ENCODE assay signal across 12 mouse cellular contexts in genomic region chr17:66357171-66358025, GRCm38 (mm10).
DNase-seq lines count a peak whose midpoint lies in the region; ATAC-seq and TF ChIP-seq lines count a peak whose summit lies in the region.
"Had no signal": no experiment of that assay in that cellular context is flagged by ENCODE, and none has a peak within 500 bp of the region (broad histone marks: within the 10 kb centered on the region; RNA-seq: fewer than 3 reads in every experiment).

No protein-coding gene starts in this region.

- H3K4me3 ChIP-seq in neural tube, embryonic 14.5 days (ENCODE audit: low read depth, low read length) = no peak overlapping the region
- H3K4me3 ChIP-seq in myocyte = no peak overlapping the region
- H3K4me3 ChIP-seq: limb, embryonic 13.5 days; midbrain, embryonic 15.5 days; neural tube, embryonic 15.5 days had no signal

- no peak overlapping the region for H3K9ac ChIP-seq in neural tube, embryonic 14.5 days (replicated peaks; ENCODE audit: low read depth, low read length)
- H3K9ac ChIP-seq: limb, embryonic 13.5 days; midbrain, embryonic 15.5 days; neural tube, embryonic 15.5 days had no signal

- 49% methylated on average over 9 of the region's 9 CpGs for WGBS in neural tube, embryonic 14.5 days

- no peaks in the 10 kb centered on the region for H3K79me2 ChIP-seq in myocyte (ENCODE audit: control insufficient read depth, insufficient read depth)

- ATAC-seq in neural tube, embryonic 14.5 days (ENCODE audit: low read depth) = no peak
- ATAC-seq in granulocyte monocyte progenitor cell, adult 5-6 weeks (replicated peaks; ENCODE audit: poor library complexity, severe bottlenecking) = no peak

- no peak overlapping the region for H3K4me2 ChIP-seq in neural tube, embryonic 14.5 days (ENCODE audit: low read depth, low read length)
- peak overlapping the region; percentile 56 for H3K4me2 ChIP-seq in myocyte (ENCODE audit: low read depth)
- H3K4me2 ChIP-seq: heart, embryonic 11.5 days; limb, embryonic 13.5 days; midbrain, embryonic 15.5 days; neural tube, embryonic 15.5 days had no signal

- 0 out of 2 replicates have a peak, but pooled peaks cover 2% of the 10 kb centered on the region for H3K4me1 ChIP-seq in neural tube, embryonic 14.5 days (ENCODE audit: control insufficient read depth, insufficient read depth, low read length)
- H3K4me1 ChIP-seq: midbrain, embryonic 15.5 days had no signal

- peaks cover 13% of the 10 kb centered on the region; the same call in 1 of the 2 replicates for H3K36me3 ChIP-seq in neural tube, embryonic 14.5 days (ENCODE audit: control insufficient read depth, insufficient read depth, low read length)
- H3K36me3 ChIP-seq in myocyte (ENCODE audit: control insufficient read depth, insufficient read depth) = peaks cover 7% of the 10 kb centered on the region

- 0 out of 2 replicates have a peak overlapping the region, but pooled peaks have one; percentile 10 for H3K27ac ChIP-seq in neural tube, embryonic 14.5 days (ENCODE audit: low read depth, low read length)
- H3K27ac ChIP-seq: limb, embryonic 13.5 days; midbrain, embryonic 15.5 days; neural tube, embryonic 15.5 days had no signal

- DNase-seq in cerebellum, adult 11-12 months = peak; percentile 67
- no peak for DNase-seq in cerebellum, postnatal 4 days (ENCODE audit: low spot score in 2 of 2)
- peak; percentile 49 for DNase-seq in kidney, postnatal 10 days
- DNase-seq in kidney, postnatal 25 days = no peak
- no peak for DNase-seq in neural tube, embryonic 10.5 days (ENCODE audit: extremely low spot score, low spot score)

- no peaks in the 10 kb centered on the region for H3K27me3 ChIP-seq in neural tube, embryonic 14.5 days (ENCODE audit: control insufficient read depth, insufficient read depth, low read length)
- H3K27me3 ChIP-seq in myocyte (ENCODE audit: control insufficient read depth, insufficient read depth, insufficient read length) = no peaks in the 10 kb centered on the region
- H3K27me3 ChIP-seq: limb, embryonic 13.5 days; midbrain, embryonic 15.5 days; neural tube, embryonic 15.5 days had no signal

- H3ac ChIP-seq in myocyte (ENCODE audit: control insufficient read depth, insufficient read length) = no peak overlapping the region

- H3K9me3 ChIP-seq in neural tube, embryonic 14.5 days (ENCODE audit: control insufficient read depth, low read length) = no peaks in the 10 kb centered on the region
- H3K9me3 ChIP-seq: limb, embryonic 13.5 days; midbrain, embryonic 15.5 days; neural tube, embryonic 15.5 days had no signal

- TF ChIP-seq POLR2A in myocyte (IDR thresholded peaks at IDR 0.05; ENCODE audit: insufficient read length, low read depth) = no peak

TF ChIP-seq in myocyte, 11 proteins besides CTCF, POLR2A, EP300 and RAD21:
- no peak for TF ChIP-seq CEBPB (IDR thresholded peaks at IDR 0.05; ENCODE audit: insufficient read depth, poor library complexity, severe bottlenecking)
- TF ChIP-seq E2F4 (IDR thresholded peaks at IDR 0.05; ENCODE audit: insufficient read depth) = no peak
- TF ChIP-seq MYOD1 (IDR thresholded peaks at IDR 0.05; ENCODE audit: control insufficient read depth in 1 of 3, insufficient read length in 2 of 3, low read depth in 2 of 3) = no peak
TF ChIP-seq in myocyte: peak in this region for 0.

Comparison
In these comparisons a context has a peak if more than half of its experiments do, and no peak if none do; other contexts are left out.
1. DNase-seq: peak in cerebellum, adult 11-12 months (single experiment) and kidney, postnatal 10 days (single experiment); none in cerebellum, postnatal 4 days (0 of 2), kidney, postnatal 25 days (0 of 2) and neural tube, embryonic 10.5 days (single experiment).